Mouse (Mus musculus) heart, adult 2 months (tissue): Measurements from ENCODE around the gene Canx. TPM values are rescaled to one million over a fixed set of nuclear protein-coding genes. Genes with fewer than 3 reads are reported as not detected.
"Not testable (repeated sequence)": the region's sequence is repeated elsewhere in the genome, so short reads cannot be mapped to it uniquely, and the experiment has no call there.

Experiments used
- DNase-seq, 2 experiments: peaks; one replicate each; pipeline ENCODE4 v3.0.0; 2021
- H3K27ac ChIP-seq: fragments of 200-600 bp; 2 replicates; pipeline ENCODE4 v1.8.1; 2022
- H3K27me3 ChIP-seq: fragments of 200-500 bp; 2 replicates; pipeline ENCODE4 v1.6.1; 2012; ENCODE audit warnings: mild to moderate bottlenecking, low read length, inconsistent platforms, mixed read lengths; ENCODE audit not compliant: control insufficient read depth, insufficient read depth
- H3K36me3 ChIP-seq: fragments of 200-500 bp; 2 replicates; pipeline ENCODE4 v1.6.1; 2012; ENCODE audit warnings: low read length, inconsistent platforms; ENCODE audit not compliant: control insufficient read depth, insufficient read depth
- H3K4me1 ChIP-seq: fragments of 200-500 bp; 2 replicates; pipeline ENCODE4 v1.6.1; 2011; ENCODE audit warnings: low read length; ENCODE audit not compliant: control insufficient read depth, insufficient read depth
- H3K4me3 ChIP-seq: fragments of 200-600 bp; 2 replicates; pipeline ENCODE4 v1.8.1; 2022
- H3K79me2 ChIP-seq: fragments of 200-500 bp; replicated peaks from 2 replicates; pipeline ENCODE4 v1.6.1; 2012; ENCODE audit warnings: mild to moderate bottlenecking, inconsistent platforms, low read length, moderate library complexity, mixed read lengths; ENCODE audit not compliant: control insufficient read depth, insufficient read depth
- H3K9ac ChIP-seq: fragments of 200-500 bp; 2 replicates; pipeline ENCODE4 v1.6.1; 2012; ENCODE audit warnings: low read depth, mild to moderate bottlenecking, control low read depth, inconsistent platforms, low read length, mixed read lengths
- CTCF ChIP-seq: fragments of 200-600 bp; IDR thresholded peaks from 2 replicates; pipeline ENCODE4 v1.8.1; 2022; ENCODE audit warnings: antibody characterized with exemption, mild to moderate bottlenecking, moderate library complexity
- EP300 ChIP-seq: fragments of 200-500 bp; IDR thresholded peaks from 2 replicates; pipeline ENCODE4 v1.6.1; 2011; ENCODE audit warnings: low read depth, low read length, control low read depth; ENCODE audit not compliant: insufficient read depth
- POLR2A ChIP-seq: fragments of 200-500 bp; IDR thresholded peaks from 2 replicates; pipeline ENCODE4 v1.6.1; 2011; ENCODE audit warnings: mild to moderate bottlenecking, low read depth, low read length, control low read depth; ENCODE audit not compliant: insufficient read depth
- WGBS: fragments of 180-500 bp; shearing (Covaris S2); methylation state at CpG from one replicate; pipeline ENCODE4 v1.1.7; 2018; 5-methylcytosine and 5-hydroxymethylcytosine counted together
- intact Hi-C: fragments of 180-260 bp; cut with DNase I; formaldehyde crosslinking; loops from one replicate; pipeline ENCODE4 v1.15.1; 2025
- polyA plus RNA-seq: library from polyadenylated mRNA; depleted of rRNA; stranded (reverse); fragments of >200 nt; gene quantifications from 2 replicates; pipeline ENCODE4 v1.2.3, GENCODE M21; 2012
- total RNA-seq, 2 experiments: library from RNA; stranded (reverse); gene quantifications; 2 replicates each; pipeline ENCODE4 v1.2.3; 2021

Canx gene
- total and polyA plus RNA-seq, 3 experiments: 64.8 to 369 (median 324) TPM

DNA sequence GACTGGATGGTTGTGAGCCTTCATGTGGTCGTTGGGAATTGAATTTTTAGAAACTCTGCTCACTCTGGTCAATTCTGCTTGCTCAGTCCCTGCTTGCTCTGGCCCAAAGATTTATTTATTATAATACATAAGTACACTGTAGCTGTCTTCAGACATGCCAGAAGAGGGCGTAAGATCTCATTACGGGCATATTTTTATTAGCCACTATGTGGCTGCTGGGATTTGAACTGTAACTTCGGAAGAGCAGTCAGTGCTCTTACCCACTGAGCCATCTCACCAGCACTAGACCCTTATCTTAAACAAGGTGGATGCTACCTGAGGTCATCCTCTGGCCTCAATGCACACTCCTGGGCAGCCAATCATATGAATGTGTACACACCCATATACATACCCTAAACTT lies 6.1 kb downstream of the Canx start:
- DNase-seq, H3K79me2 ChIP-seq, H3K4me3 ChIP-seq, H3K9ac ChIP-seq, H3K4me1 ChIP-seq, H3K27me3 ChIP-seq, H3K27ac ChIP-seq, intact Hi-C loops: not testable (repeated sequence)
- peak; percentile 36; the same call in 1 of the 2 replicates for TF ChIP-seq CTCF
- WGBS: 71% methylated on average over 4 of the region's 4 CpGs
- H3K36me3 ChIP-seq: peaks cover 23% of the 10 kb centered on the region

DNA sequence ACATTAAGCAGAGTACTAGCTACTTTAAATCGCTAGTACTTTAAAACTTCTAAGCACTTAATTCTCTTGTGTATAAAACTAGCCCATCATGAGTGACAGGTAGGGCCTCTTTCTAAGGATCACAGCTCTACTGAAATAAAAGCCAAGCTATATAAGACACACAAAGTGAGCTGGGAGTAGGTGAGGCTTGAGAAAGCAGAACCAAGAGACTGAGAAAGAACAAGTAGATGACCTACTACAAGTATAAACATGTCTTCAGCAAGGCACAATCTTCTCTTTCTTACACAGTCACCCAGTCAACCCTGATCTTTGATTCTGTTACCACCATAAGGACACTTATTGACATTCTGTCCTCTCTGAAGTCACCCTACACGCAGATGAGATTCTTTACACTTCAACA lies 12.7 kb downstream of the Canx start:
- H3K36me3 ChIP-seq: peaks cover 20% of the 10 kb centered on the region
- TF ChIP-seq CTCF (no peak), EP300 (no peak), POLR2A (no peak)
- intact Hi-C loops: no loop called here
- no peaks in the 10 kb centered on the region for H3K4me1 ChIP-seq
- H3K27me3 ChIP-seq: no peaks in the 10 kb centered on the region
- no peak overlapping the region for H3K9ac ChIP-seq
- no peak for DNase-seq
- 75% methylated on average over 2 of the region's 2 CpGs for WGBS
- H3K4me3 ChIP-seq: no peak overlapping the region
- peaks cover 7% of the 10 kb centered on the region for H3K79me2 ChIP-seq
- H3K27ac ChIP-seq: no peak overlapping the region

GRCm38 (mm10) chr11:50303406-50303805 lies 22.1 kb downstream of the Canx start:
- 87% methylated on average over 2 of the region's 2 CpGs for WGBS
- intact Hi-C loops: no loop called here
- no peak overlapping the region for H3K27ac ChIP-seq
- no peaks in the 10 kb centered on the region for H3K27me3 ChIP-seq
- DNase-seq: no peak
- H3K36me3 ChIP-seq: peaks cover 8% of the 10 kb centered on the region
- no peak for TF ChIP-seq CTCF
- no peak for TF ChIP-seq POLR2A
- no peak for TF ChIP-seq EP300
- H3K79me2 ChIP-seq: no peaks in the 10 kb centered on the region
- H3K9ac ChIP-seq: no peak overlapping the region
- H3K4me1 ChIP-seq: no peaks in the 10 kb centered on the region
- no peak overlapping the region for H3K4me3 ChIP-seq

- Histone ChIP-seq H3K27ac (peak within 1 kb of the TSS; percentile 98), H3K4me1 (peaks cover 12% of the 10 kb centered on the region), H3K36me3 (peaks cover 10% of the 10 kb centered on the region), H3K9ac (peak within 1 kb of the TSS; percentile 97), H3K4me3 (peak within 1 kb of the TSS; percentile 90), H3K79me2 (peaks cover 6% of the 10 kb centered on the region), H3K27me3 (no peaks in the 10 kb centered on the region)
- DNase-seq: peak; percentile 97 to 98
- whole genome bisulfite sequencing: under 1% methylated on average over 45 of the region's 45 CpGs
- peak; percentile 9; the same call in 1 of the 2 replicates for TF ChIP-seq CTCF
- peak; percentile 97 for TF ChIP-seq POLR2A
- TF ChIP-seq EP300: peak; percentile 83
- intact Hi-C loops: loop anchor here (2.0 kb wide), 2 partner anchors 32 to 86 kb away; partner anchors contain the start of gene Canx
Measured at GRCm38 (mm10) chr11:50292190-50292855, 33.1 kb downstream of the Canx start, which contains the start of gene Maml1. Maml1 (minus strand) TSS chr11:50292311.

- Histone ChIP-seq H3K79me2 (peaks cover 10% of the 10 kb centered on the region), H3K4me3 (peak overlapping the region; percentile 90), H3K27ac (peak overlapping the region; percentile 98), H3K9ac (peak overlapping the region; percentile 97), H3K4me1 (peaks cover 16% of the 10 kb centered on the region), H3K36me3 (peaks cover 13% of the 10 kb centered on the region), H3K27me3 (no peaks in the 10 kb centered on the region)
- under 1% methylated on average over 84 of the region's 85 CpGs for WGBS
- peak; percentile 74 to 76 for DNase-seq
- TF ChIP-seq POLR2A: 0 out of 2 replicates have a peak, but pooled peaks have one; percentile 5
- TF ChIP-seq CTCF: no peak
- TF ChIP-seq EP300: no peak
- intact Hi-C loops: loop anchor here (2.0 kb wide), 3 partner anchors 33 to 87 kb away; partner anchors contain the start of gene Canx
Measured at GRCm38 (mm10) chr11:50291321-50292165, 33.9 kb downstream of the Canx start.
